Mouse (Mus musculus): ENCODE measurements at regions not wholly inside any gene's neighbourhood (a gene's known extent, or its start where the extent isn't known, plus 50 kb on each side); places are given as distances from the start of the nearest gene placed in this dataset.

GRCm38 (mm10) chr17:79798361-79798760 lies 83.5 kb upstream of the Cyp1b1 start:
- DNase-seq, result no peak

- DNase-seq, result no peak
Measured at GRCm38 (mm10) chr17:79790166-79790565, 75.3 kb upstream of the Cyp1b1 start.

DNA sequence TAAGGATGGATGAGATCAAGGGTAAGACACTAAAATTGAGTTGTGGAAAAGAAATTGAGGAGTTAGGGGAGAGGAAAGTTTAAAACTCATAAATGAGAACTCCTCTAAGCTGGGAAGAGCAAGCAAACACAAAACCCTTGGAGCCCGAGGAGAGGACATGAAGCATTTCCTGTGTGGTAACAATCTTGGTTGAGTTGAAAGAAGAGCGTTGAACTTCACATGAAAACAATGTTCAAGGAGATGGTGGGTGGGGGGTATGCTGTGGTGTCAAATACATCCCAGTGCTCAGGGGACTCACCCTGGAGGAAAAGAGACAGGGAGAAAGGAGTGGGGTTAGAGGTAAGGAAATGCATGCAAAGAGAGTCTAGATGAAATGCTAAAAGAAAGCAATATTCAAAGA lies 72.3 kb upstream of the Cyp1b1 start:
- DNase-seq, result no peak

GRCm38 (mm10) chr17:79786691-79787090 lies 71.8 kb upstream of the Cyp1b1 start:
- DNase-seq, result peak; percentile 26 to 59

DNA sequence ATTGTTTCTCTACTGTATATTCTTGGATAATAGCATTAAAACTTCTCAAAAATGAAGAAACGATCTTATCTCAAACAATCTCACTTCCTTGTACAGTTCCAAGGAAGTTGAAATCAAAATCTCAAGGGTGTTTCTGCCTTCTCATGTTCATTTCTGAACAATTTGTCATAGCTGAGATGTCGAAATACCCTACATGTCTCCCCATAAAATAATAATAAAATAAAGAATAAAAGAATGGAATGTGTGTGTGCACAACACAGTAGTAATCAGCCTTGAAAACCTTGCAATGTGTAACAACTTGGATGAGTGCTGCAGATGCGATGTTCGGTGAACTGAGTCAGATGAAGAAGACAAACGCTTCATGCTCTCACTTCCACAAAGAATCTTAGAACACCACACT lies 71.4 kb upstream of the Cyp1b1 start:
- DNase-seq, result no peak

GRCm38 (mm10) chr17:79784256-79784870 lies 69.5 kb upstream of the Cyp1b1 start:
- DNase-seq, result peak in 1 of 2 experiments; percentile 23

GRCm38 (mm10) chr17:79781733-79782663 lies 67.1 kb upstream of the Cyp1b1 start:
- DNase-seq, result peak; percentile 61 to 67

GRCm38 (mm10) chr17:79781262-79781661 lies 66.4 kb upstream of the Cyp1b1 start:
- no peak for DNase-seq

- no peak for DNase-seq
Measured at GRCm38 (mm10) chr17:79777874-79778395, 63.1 kb upstream of the Cyp1b1 start.

DNA sequence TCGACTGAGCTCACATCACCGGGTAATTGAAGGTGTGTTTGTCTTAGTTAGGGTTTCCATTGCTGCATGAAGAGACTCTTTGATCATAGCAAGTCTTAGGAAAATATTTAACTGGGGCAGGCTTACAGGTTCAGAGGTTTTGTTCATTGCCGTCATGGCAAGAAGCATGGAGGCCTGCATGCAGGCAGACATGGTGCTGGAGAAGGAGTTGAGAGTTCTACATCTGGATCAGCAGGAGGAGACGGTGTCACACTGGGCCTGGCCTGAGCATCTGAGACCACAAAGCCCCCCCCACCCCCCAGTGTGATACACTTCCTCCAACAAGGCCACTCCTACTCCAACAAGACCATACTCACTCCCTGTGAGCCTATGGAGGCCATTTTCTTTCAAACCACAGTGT lies 61.3 kb upstream of the Cyp1b1 start:
- no peak for DNase-seq

GRCm38 (mm10) chr17:79775216-79775615 lies 60.4 kb upstream of the Cyp1b1 start:
- DNase-seq, result no peak

- no peak for DNase-seq
Measured at GRCm38 (mm10) chr17:79774291-79774690, 59.4 kb upstream of the Cyp1b1 start.

GRCm38 (mm10) chr17:79772219-79772618 lies 57.4 kb upstream of the Cyp1b1 start:
- DNase-seq, result no peak

DNA sequence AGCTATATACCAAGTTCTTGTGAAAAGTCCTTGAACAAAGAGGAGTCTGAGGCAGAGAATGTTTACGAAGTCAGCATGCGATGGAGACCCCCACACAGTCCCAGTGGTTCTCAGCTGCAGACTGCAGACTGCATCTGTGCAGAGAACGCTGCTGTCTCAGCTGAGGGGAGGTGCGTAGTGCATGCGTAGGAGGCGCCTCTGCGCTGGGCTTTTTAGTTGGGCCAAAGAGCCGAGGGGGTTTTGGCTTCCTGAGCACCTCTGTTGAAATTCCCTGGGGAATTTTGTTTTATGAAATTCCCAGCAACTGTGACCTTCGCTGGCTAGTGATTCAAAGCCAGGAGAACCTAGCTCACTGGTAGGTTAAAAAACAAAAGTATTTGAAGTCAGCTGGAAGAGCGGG lies 56.9 kb upstream of the Cyp1b1 start:
- peak; percentile 63 to 76 for DNase-seq

DNA sequence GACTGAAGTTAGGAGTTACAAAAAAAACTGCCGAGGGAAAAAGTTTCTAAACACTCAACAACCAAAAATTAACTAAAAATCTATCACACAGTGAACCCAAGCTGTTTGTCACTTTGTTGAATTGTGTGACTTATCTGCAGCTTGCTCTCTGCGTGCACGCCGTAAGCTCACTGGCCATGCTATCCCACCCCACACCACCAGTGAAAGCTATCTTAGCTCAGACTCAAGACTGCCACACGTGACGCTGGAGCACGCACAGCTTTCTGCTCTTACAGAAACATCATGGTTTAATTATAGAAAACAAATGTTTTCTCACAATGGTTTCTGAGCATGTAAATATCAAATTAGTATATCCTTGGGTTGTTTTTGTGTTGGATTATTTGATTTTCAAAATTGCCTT lies 56.0 kb upstream of the Cyp1b1 start:
- no peak for DNase-seq

GRCm38 (mm10) chr17:79769824-79770223 lies 55.0 kb upstream of the Cyp1b1 start:
- DNase-seq, result no peak

GRCm38 (mm10) chr17:79768080-79768479 lies 53.2 kb upstream of the Cyp1b1 start:
- peak; percentile 41 to 58 for DNase-seq

GRCm38 (mm10) chr17:79765061-79765794 lies 50.4 kb upstream of the Cyp1b1 start:
- no peak for DNase-seq

Measured in kidney, postnatal 4 days (tissue).